Mouse (Mus musculus): ENCODE data around the gene Trappc1. TPM values are rescaled to one million over a fixed set of nuclear protein-coding genes. Genes with fewer than 3 reads are reported as not detected.
A peak's percentile ranks its signal among the peaks of the same experiment; 100 is the strongest.

Trappc1 gene
- polyA plus RNA-seq, 2 experiments = 49.6 to 101 TPM

DNA sequence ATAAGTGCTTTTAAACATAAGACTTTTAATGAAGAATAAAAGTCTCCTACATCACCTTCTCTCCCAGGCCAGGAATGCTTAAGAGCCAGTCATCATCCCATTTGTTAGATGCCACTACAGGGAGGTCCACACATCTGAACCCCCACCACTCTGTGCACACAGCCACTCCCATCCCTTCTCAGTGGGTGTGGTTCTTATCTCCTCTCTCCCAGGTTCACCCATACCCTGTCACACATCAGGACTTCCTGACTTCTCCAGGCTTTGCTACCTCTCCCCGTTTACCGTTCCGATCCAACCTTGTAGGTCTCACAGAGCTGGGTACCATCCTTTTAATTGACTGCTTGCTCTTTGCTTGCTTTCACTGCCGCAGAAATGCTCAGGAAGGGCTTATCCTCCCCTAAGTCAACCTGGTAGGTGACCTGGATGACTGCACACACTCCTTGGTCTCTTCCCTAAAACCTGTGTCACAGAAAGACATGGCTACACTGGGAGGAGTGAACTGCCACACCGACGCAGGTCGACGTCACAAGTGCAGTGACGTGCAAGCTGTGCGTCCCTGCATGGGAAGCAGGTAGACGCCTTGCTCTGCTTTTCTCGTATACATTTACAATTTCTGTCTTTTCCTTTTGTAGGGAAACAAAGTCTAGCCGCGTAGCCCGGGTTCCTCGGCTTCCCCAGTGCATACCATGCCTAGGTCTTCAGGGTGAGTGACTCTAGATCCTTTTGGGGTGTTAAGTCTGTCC lies 49.6 kb downstream of the Trappc1 start:
- Histone ChIP-seq H3K27me3 (ENCODE audit: control insufficient read depth, insufficient read depth, low read length) (peaks cover 12% of the 10 kb centered on the region), H3K4me3 (ENCODE audit: insufficient read depth in 1 of 2, low read depth in 2 of 2, low read length in 2 of 2) (peak overlapping the region; percentile 51 to 64), H3K9me3 (ENCODE audit: control insufficient read depth, low read length) (no peaks in the 10 kb centered on the region), H3K9ac (replicated peaks) (peak overlapping the region; percentile 71), H3K27ac (peak overlapping the region; percentile 94), H3K36me3 (replicated peaks; ENCODE audit: control insufficient read depth, insufficient read depth, low read depth) (no peaks in the 10 kb centered on the region), H3K4me2 (ENCODE audit: low read depth) (peak overlapping the region; percentile 77), H3K4me1 (replicated peaks; ENCODE audit: control insufficient read depth in 2 of 2, insufficient read depth in 2 of 2, low read length in 1 of 2) (peaks cover 41 to 42% of the 10 kb centered on the region in 2 experiments)
- TF ChIP-seq CTCF (IDR thresholded peaks at IDR 0.05; ENCODE audit: low read depth) = no peak
- TF ChIP-seq EP300 (IDR thresholded peaks at IDR 0.05; ENCODE audit: low read depth) = peak; percentile 66
- peak; percentile 65 to 75 (median 71) for DNase-seq (ENCODE audit: low read depth in 3 of 3, low spot score in 3 of 3)
- peak; percentile 94 for ATAC-seq (ENCODE audit: insufficient read depth)
- WGBS (ENCODE audit: insufficient replicate concordance) = 48% methylated on average over 16 of the region's 16 CpGs

Other genes starting within 250 kb of the Trappc1 start
- 23.0 and 23.1 TPM in 2 replicates for gene Vamp2, start 235.5 kb upstream of the Trappc1 start, polyA plus RNA-seq (2012; rRNA removed)
- 11.4 and 12.6 TPM in 2 replicates for gene Vamp2, start 235.5 kb upstream of the Trappc1 start, polyA plus RNA-seq (2014; fragmentation: Nextera tagmentation; extraction: Ambion mirVana)
- 1.8 and 1.9 TPM in 2 replicates for gene Per1, start 228.8 kb upstream of the Trappc1 start, polyA plus RNA-seq (2012; rRNA removed)
- 3.0 and 4.2 TPM in 2 replicates for gene Per1, start 228.8 kb upstream of the Trappc1 start, polyA plus RNA-seq (2014; fragmentation: Nextera tagmentation; extraction: Ambion mirVana)
- 0.08 and 0.12 TPM in 2 replicates for gene Hes7, start 203.6 kb upstream of the Trappc1 start, polyA plus RNA-seq (2012; rRNA removed)
- 0.05 TPM in 1 of 2 replicates, not detected in the other for gene Hes7, start 203.6 kb upstream of the Trappc1 start, polyA plus RNA-seq (2014; fragmentation: Nextera tagmentation; extraction: Ambion mirVana)
- 0.05 and 0.08 TPM in 2 replicates for gene 9130213A22Rik, start 201.4 kb upstream of the Trappc1 start, polyA plus RNA-seq (2012; rRNA removed)
- gene 9130213A22Rik, start 201.4 kb upstream of the Trappc1 start, polyA plus RNA-seq (2014; fragmentation: Nextera tagmentation; extraction: Ambion mirVana) = not detected in 2 replicates
- 0.05 and 0.38 TPM in 2 replicates for gene Aloxe3, start 198.1 kb upstream of the Trappc1 start, polyA plus RNA-seq (2012; rRNA removed)
- 0.15 TPM in 1 of 2 replicates, not detected in the other for gene Aloxe3, start 198.1 kb upstream of the Trappc1 start, polyA plus RNA-seq (2014; fragmentation: Nextera tagmentation; extraction: Ambion mirVana)
- not detected in 2 replicates for gene Alox12b, start 167.0 kb upstream of the Trappc1 start, polyA plus RNA-seq (2012; rRNA removed)
- not detected in 2 replicates for gene Alox12b, start 167.0 kb upstream of the Trappc1 start, polyA plus RNA-seq (2014; fragmentation: Nextera tagmentation; extraction: Ambion mirVana)
- 0.01 and 0.03 TPM in 2 replicates for gene Alox8, start 126.1 kb upstream of the Trappc1 start, polyA plus RNA-seq (2012; rRNA removed)
- gene Alox8, start 126.1 kb upstream of the Trappc1 start, polyA plus RNA-seq (2014; fragmentation: Nextera tagmentation; extraction: Ambion mirVana) = not detected in 2 replicates
- gene Gucy2e, start 86.9 kb upstream of the Trappc1 start, polyA plus RNA-seq (2012; rRNA removed) = not detected in 2 replicates
- gene Gucy2e, start 86.9 kb upstream of the Trappc1 start, polyA plus RNA-seq (2014; fragmentation: Nextera tagmentation; extraction: Ambion mirVana) = not detected in 2 replicates
- gene Cntrob, start 205 bp upstream of the Trappc1 start, polyA plus RNA-seq (2012; rRNA removed) = 7.8 and 9.8 TPM in 2 replicates
- gene Cntrob, start 205 bp upstream of the Trappc1 start, polyA plus RNA-seq (2014; fragmentation: Nextera tagmentation; extraction: Ambion mirVana) = 5.0 and 6.5 TPM in 2 replicates
- gene Kcnab3, start 2.3 kb downstream of the Trappc1 start, polyA plus RNA-seq (2012; rRNA removed) = 0.09 and 0.20 TPM in 2 replicates
- 0.06 and 0.10 TPM in 2 replicates for gene Kcnab3, start 2.3 kb downstream of the Trappc1 start, polyA plus RNA-seq (2014; fragmentation: Nextera tagmentation; extraction: Ambion mirVana)
- gene Rnf227, start 16.5 kb downstream of the Trappc1 start, polyA plus RNA-seq (2012; rRNA removed) = 0.30 and 0.74 TPM in 2 replicates
- gene Rnf227, start 16.5 kb downstream of the Trappc1 start, polyA plus RNA-seq (2014; fragmentation: Nextera tagmentation; extraction: Ambion mirVana) = 0.59 and 0.66 TPM in 2 replicates
- gene Chd3, start 45.4 kb downstream of the Trappc1 start, polyA plus RNA-seq (2012; rRNA removed) = 13.7 and 14.3 TPM in 2 replicates
- 1.9 and 2.4 TPM in 2 replicates for gene Chd3, start 45.4 kb downstream of the Trappc1 start, polyA plus RNA-seq (2014; fragmentation: Nextera tagmentation; extraction: Ambion mirVana)
- gene Naa38, start 71.5 kb downstream of the Trappc1 start, polyA plus RNA-seq (2012; rRNA removed) = 70.9 and 76.9 TPM in 2 replicates
- 120 and 127 TPM in 2 replicates for gene Naa38, start 71.5 kb downstream of the Trappc1 start, polyA plus RNA-seq (2014; fragmentation: Nextera tagmentation; extraction: Ambion mirVana)
- 4.8 and 8.3 TPM in 2 replicates for gene Cyb5d1, start 71.7 kb downstream of the Trappc1 start, polyA plus RNA-seq (2012; rRNA removed)
- gene Cyb5d1, start 71.7 kb downstream of the Trappc1 start, polyA plus RNA-seq (2014; fragmentation: Nextera tagmentation; extraction: Ambion mirVana) = 6.2 and 7.3 TPM in 2 replicates
- gene Tmem88, start 74.3 kb downstream of the Trappc1 start, polyA plus RNA-seq (2012; rRNA removed) = 3.7 and 5.3 TPM in 2 replicates
- 4.6 TPM in 2 replicates for gene Tmem88, start 74.3 kb downstream of the Trappc1 start, polyA plus RNA-seq (2014; fragmentation: Nextera tagmentation; extraction: Ambion mirVana)
- gene Kdm6b, start 89.7 kb downstream of the Trappc1 start, polyA plus RNA-seq (2012; rRNA removed) = 1.1 and 1.4 TPM in 2 replicates
- gene Kdm6b, start 89.7 kb downstream of the Trappc1 start, polyA plus RNA-seq (2014; fragmentation: Nextera tagmentation; extraction: Ambion mirVana) = 2.9 TPM in 2 replicates
- gene Dnah2, start 225.1 kb downstream of the Trappc1 start, polyA plus RNA-seq (2012; rRNA removed) = 0.03 TPM in 2 replicates
- 0.01 TPM in 2 replicates for gene Dnah2, start 225.1 kb downstream of the Trappc1 start, polyA plus RNA-seq (2014; fragmentation: Nextera tagmentation; extraction: Ambion mirVana)
- 1.0 TPM in 2 replicates for gene Efnb3, start 236.2 kb downstream of the Trappc1 start, polyA plus RNA-seq (2012; rRNA removed)
- gene Efnb3, start 236.2 kb downstream of the Trappc1 start, polyA plus RNA-seq (2014; fragmentation: Nextera tagmentation; extraction: Ambion mirVana) = 0.13 and 0.14 TPM in 2 replicates

All from liver, embryonic 14.5 days (tissue).